Mouse (Mus musculus) heart, postnatal 0 days (tissue): ENCODE measurements around the gene Antxr1. TPM values are rescaled to one million over a fixed set of nuclear protein-coding genes. Genes with fewer than 3 reads are reported as not detected.

Source experiments
- ATAC-seq: fragments of 200-750 bp; cut with Nextera tagmentation; 2 replicates; pipeline ENCODE4 v1.8.0; 2017; ENCODE audit warnings: low read depth, moderate number of reproducible peaks, moderate library complexity; ENCODE audit not compliant: insufficient read depth
- DNase-seq: peaks from one replicate; pipeline ENCODE4 v3.0.0-alpha.2; 2016; ENCODE audit warnings: low spot score
- H3K27ac ChIP-seq: fragments of 300-500 bp; sonication (generic); 2 replicates; pipeline ENCODE4 v1.5.1; 2014; ENCODE audit warnings: low read depth, mild to moderate bottlenecking
- H3K27me3 ChIP-seq: fragments of 300-500 bp; sonication (generic); 2 replicates; pipeline ENCODE4 v1.6.1; 2014; ENCODE audit warnings: low read length, mixed read lengths; ENCODE audit not compliant: control insufficient read depth, insufficient read depth
- H3K36me3 ChIP-seq: fragments of 300-500 bp; sonication (generic); replicated peaks from 2 replicates; pipeline ENCODE4 v1.6.1; 2014; ENCODE audit warnings: low read length, mixed read lengths; ENCODE audit not compliant: control insufficient read depth, insufficient read depth
- H3K4me1 ChIP-seq: fragments of 300-500 bp; sonication (generic); 2 replicates; pipeline ENCODE4 v1.6.1; 2014; ENCODE audit warnings: antibody characterized with exemption; ENCODE audit not compliant: control insufficient read depth, insufficient read depth
- H3K4me2 ChIP-seq: fragments of 300-500 bp; sonication (generic); 2 replicates; pipeline ENCODE4 v1.6.1; 2014; ENCODE audit warnings: low read depth, mild to moderate bottlenecking, low read length, moderate library complexity
- H3K4me3 ChIP-seq: fragments of 300-500 bp; sonication (generic); 2 replicates; pipeline ENCODE4 v1.5.1; 2014; ENCODE audit warnings: low read depth, low read length
- H3K9ac ChIP-seq: fragments of 300-500 bp; sonication (generic); replicated peaks from 2 replicates; pipeline ENCODE4 v1.6.1; 2014; ENCODE audit warnings: low read depth, low read length, mixed read lengths
- H3K9me3 ChIP-seq: fragments of 300-500 bp; sonication (generic); replicated peaks from 2 replicates; pipeline ENCODE4 v1.6.1; 2016; ENCODE audit warnings: low read length; ENCODE audit not compliant: control insufficient read depth
- CTCF ChIP-seq: IDR thresholded peaks from 2 replicates; pipeline ENCODE4 v1.5.1; 2016; ENCODE audit warnings: antibody characterized with exemption, control low read depth, low read depth
- EP300 ChIP-seq: IDR thresholded peaks from 2 replicates; pipeline ENCODE4 v1.6.1; 2016; ENCODE audit warnings: antibody characterized with exemption, low read depth
- WGBS: fragments of 180-500 bp; shearing (Covaris S2); extraction: QIAGEN DNeasy Blood & Tissue Kit; methylation state at CpG from one replicate; pipeline ENCODE4 v1.1.7; 2014; 5-methylcytosine and 5-hydroxymethylcytosine counted together
- polyA plus RNA-seq: library from polyadenylated mRNA; unstranded; fragments of >200 nt; fragmentation: Nextera tagmentation; extraction: Ambion mirVana; gene quantifications from 2 replicates; pipeline ENCODE4 v1.2.1, GENCODE M21; 2015
- total RNA-seq: library from RNA; depleted of rRNA; stranded (reverse); fragments of >200 nt; gene quantifications from 2 replicates; pipeline ENCODE4 v1.2.3, GENCODE M21; 2014; ENCODE audit warnings: low replicate concordance

The Antxr1 gene
- total and polyA plus RNA-seq, 2 experiments from 2014 or later = 2.6 to 18.7 TPM

DNA sequence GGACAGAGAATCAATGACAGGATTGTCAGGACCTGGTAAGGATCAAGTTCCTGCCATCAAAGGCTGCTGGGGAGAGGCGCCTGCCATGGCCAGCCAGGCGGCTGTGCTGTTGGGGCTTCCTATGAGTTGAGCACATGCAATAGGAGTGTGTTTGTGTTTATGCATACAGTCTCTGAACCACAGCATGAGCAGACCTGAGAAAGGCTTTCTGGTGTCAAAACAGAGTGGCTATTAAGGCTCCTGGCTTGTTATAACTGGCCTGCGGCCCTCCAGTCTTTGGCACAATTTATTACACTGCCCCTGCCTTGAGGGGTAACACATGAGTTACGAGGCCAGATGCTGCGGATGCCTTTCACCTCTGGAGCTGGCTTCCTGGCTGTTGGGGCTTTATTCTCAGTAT lies 175.4 kb downstream of the Antxr1 start:
- TF ChIP-seq EP300 (no peak), CTCF (no peak)
- no peak for DNase-seq
- Histone ChIP-seq H3K9ac (no peak overlapping the region), H3K4me2 (no peak overlapping the region), H3K4me1 (no peaks in the 10 kb centered on the region), H3K9me3 (no peaks in the 10 kb centered on the region), H3K27ac (no peak overlapping the region), H3K36me3 (no peaks in the 10 kb centered on the region), H3K27me3 (no peaks in the 10 kb centered on the region), H3K4me3 (no peak overlapping the region)
- ATAC-seq = no peak
- 86% methylated on average over 5 of the region's 5 CpGs for WGBS

DNA sequence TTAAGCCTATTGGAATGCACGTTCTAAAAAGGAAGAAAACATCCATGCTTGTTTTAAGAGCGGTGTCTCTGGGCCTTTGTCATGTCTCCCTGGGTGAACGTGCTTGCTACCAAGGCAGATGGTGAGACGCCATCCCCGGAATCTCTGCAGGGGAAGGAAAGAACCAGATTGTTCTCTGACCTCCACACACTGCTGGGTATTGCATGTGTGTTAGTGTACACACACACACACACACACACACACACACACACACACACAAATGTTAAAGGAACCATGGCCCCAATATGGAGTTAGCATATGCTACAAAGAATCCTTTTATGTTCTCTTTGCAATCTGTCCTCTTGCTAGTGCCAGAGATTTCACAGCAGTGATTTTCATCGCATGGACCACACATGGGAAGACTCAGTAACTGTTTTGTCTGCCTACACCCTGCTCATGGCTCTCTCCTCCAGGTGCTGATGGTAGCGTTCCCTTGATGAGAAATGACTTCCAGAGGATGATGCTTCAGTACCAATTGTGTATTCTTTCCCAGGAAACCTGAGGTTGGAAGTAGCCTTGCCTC lies 177.5 kb downstream of the Antxr1 start:
- H3K36me3 ChIP-seq = no peaks in the 10 kb centered on the region
- no peak overlapping the region for H3K4me2 ChIP-seq
- no peak overlapping the region for H3K4me3 ChIP-seq
- no peak overlapping the region for H3K27ac ChIP-seq
- H3K27me3 ChIP-seq = no peaks in the 10 kb centered on the region
- H3K4me1 ChIP-seq = no peaks in the 10 kb centered on the region
- no peak overlapping the region for H3K9ac ChIP-seq
- no peak for DNase-seq
- no peak for ATAC-seq
- TF ChIP-seq EP300 = no peak
- no peak for TF ChIP-seq CTCF
- WGBS = 83% methylated on average over 7 of the region's 7 CpGs
- H3K9me3 ChIP-seq = no peaks in the 10 kb centered on the region

DNA sequence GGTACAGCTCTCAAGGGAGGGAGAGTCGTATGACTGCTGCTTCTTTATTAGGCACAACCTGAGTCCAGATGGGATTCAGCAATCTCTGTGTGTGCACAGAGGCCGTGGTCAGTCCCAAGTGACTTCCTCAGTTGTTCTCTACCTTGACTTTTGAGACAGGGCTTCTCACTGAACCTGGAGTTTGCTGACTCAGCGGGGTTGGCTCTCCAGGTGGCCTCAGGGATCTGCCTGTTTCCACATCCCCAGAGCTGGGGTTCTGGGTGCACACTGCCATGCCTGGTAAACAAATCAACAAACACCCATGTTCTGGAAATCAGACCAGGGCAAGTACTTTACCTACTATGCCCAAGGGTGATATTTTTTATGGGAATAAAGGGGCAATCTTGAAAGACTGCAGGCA lies 181.8 kb downstream of the Antxr1 start:
- DNase-seq = no peak
- Histone ChIP-seq H3K4me1 (no peaks in the 10 kb centered on the region), H3K4me2 (no peak overlapping the region), H3K27me3 (no peaks in the 10 kb centered on the region), H3K27ac (no peak overlapping the region), H3K4me3 (no peak overlapping the region), H3K9ac (no peak overlapping the region), H3K9me3 (no peaks in the 10 kb centered on the region), H3K36me3 (no peaks in the 10 kb centered on the region)
- 81% methylated on average over 3 of the region's 3 CpGs for WGBS
- ATAC-seq = no peak
- no peak for TF ChIP-seq EP300
- no peak for TF ChIP-seq CTCF

DNA sequence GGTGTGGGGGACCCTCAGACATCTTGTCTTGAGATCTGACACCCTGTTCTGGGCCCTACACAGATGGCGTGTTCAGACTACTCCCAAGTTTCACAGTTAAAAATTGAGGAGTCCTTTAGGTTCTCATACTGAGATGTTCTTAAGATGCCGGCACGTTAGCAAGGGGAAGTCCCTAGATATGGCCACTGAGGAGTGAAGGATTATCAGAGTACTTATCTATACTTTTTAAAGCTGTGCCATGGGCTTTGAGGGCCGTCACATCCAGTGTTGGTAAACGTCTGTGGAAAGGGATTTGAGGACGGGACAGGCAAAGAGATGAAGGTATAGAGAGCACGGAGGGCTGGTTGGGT lies 182.4 kb downstream of the Antxr1 start:
- no peaks in the 10 kb centered on the region for H3K9me3 ChIP-seq
- H3K4me3 ChIP-seq = no peak overlapping the region
- H3K9ac ChIP-seq = no peak overlapping the region
- no peaks in the 10 kb centered on the region for H3K27me3 ChIP-seq
- H3K4me1 ChIP-seq = no peaks in the 10 kb centered on the region
- peak overlapping the region; percentile 4; the same call in 1 of the 2 replicates for H3K27ac ChIP-seq
- ATAC-seq (no peak), DNase-seq (no peak)
- WGBS = 69% methylated on average over 7 of the region's 7 CpGs
- H3K36me3 ChIP-seq = no peaks in the 10 kb centered on the region
- TF ChIP-seq EP300 (no peak), CTCF (no peak)
- H3K4me2 ChIP-seq = no peak overlapping the region

DNA sequence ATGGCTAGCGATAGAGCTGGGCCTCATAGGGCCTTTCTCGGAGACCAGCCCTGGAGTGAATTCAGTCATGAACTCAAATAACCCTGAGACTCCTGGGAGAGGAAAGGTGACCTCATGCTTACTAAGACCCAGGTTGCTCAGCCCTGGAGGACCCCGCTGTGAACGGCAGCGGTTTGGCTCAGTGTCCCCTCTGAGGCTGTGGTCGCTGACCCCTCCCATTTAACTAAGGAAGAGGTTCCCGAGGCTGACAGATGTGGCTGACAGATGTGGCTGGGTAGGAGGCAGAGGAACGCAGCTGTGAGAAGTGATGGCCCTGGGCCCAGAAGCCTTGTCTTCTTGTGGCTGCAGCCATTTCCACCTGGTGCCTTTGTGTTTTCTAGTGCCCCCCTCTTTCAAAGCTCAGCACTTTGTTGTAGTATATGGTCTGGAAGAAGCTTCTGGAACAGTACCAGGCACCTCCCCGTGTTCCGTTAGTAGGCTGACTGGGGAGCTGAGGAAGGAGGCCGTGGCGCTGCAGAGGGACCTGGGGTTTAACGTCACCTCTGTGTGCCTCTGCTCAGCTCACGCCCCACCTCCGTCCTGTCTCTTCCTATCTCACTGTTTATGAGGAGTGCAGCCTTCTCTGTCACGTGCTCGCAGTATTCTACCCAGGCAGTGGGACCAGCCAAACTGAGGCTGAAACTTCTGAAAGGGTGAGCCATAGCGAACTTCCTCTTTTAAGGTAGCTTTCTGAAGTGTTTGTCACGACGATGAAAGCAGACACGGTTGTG lies 183.0 kb downstream of the Antxr1 start:
- Histone ChIP-seq H3K4me2 (no peak overlapping the region), H3K27ac (peak overlapping the region; percentile 48; the same call in 1 of the 2 replicates)

DNA sequence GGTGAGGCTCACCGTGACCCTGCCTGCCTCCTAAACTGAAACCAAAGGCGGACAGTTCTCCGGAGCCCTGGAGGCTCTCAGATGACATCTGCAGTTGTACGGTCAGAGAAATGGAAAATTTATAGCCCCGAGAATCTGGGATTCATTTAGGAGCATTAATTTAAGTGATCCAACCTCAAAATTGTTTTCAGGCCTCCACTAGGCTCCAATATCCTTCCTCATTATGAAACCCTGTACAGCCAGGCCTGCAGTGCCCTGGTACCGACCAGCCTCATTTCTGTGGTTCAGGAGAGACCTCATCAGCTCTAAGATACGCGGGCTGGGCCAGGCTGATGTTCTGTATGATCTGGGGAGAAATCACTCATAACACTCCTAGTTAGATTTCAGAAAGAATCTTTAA lies 184.2 kb downstream of the Antxr1 start:
- Histone ChIP-seq H3K4me1 (no peaks in the 10 kb centered on the region), H3K9me3 (no peaks in the 10 kb centered on the region), H3K27ac (no peak overlapping the region), H3K4me3 (no peak overlapping the region), H3K4me2 (no peak overlapping the region), H3K36me3 (no peaks in the 10 kb centered on the region), H3K9ac (no peak overlapping the region), H3K27me3 (no peaks in the 10 kb centered on the region)
- WGBS = 92% methylated on average over 8 of the region's 8 CpGs
- ATAC-seq (no peak), DNase-seq (no peak)
- TF ChIP-seq CTCF (no peak), EP300 (no peak)

More for the DNA sequence above, 183.0 kb downstream of the Antxr1 start:
- DNase-seq (no peak), ATAC-seq (no peak; the same call in 1 of the 2 replicates)
- no peaks in the 10 kb centered on the region for H3K27me3 ChIP-seq
- TF ChIP-seq EP300 (no peak), CTCF (no peak)
- no peaks in the 10 kb centered on the region for H3K36me3 ChIP-seq
- 57% methylated on average over 21 of the region's 21 CpGs for WGBS
- H3K4me1 ChIP-seq = no peaks in the 10 kb centered on the region
- H3K9me3 ChIP-seq = no peaks in the 10 kb centered on the region
- H3K4me3 ChIP-seq = no peak overlapping the region
- no peak overlapping the region for H3K9ac ChIP-seq
